Mouse (Mus musculus): ENCODE data around the gene Agpat1.

Agpat1 gene

DNA sequence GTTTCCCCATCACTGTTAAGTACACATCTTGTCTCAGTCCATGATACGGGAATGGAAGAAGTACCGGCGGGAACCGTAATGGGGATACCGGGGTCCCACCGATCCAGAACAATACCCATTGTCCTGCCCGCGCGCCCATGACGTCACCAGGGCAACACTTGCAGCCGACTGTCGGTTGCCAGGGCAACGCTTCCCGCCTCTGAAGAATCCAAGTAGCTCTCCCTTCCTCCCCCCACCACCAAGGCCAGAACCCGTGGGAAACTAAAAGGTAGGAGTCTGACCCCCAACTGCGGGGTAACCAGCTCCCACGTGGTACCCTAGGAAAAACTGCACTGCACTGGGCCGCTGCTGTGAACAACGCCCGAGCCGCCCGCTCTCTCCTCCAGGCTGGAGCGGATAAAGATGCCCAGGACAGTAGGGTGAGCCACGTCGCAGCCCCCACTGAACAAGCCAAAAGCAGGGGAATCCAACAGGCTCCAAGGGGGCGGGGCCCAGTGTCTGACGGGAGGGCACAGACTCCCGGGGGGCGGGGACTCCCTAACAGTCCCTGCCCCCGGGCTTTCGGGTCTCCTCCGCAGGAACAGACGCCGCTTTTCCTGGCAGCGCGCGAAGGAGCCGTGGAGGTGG, 17.2 kb upstream of the Agpat1 start:
- peak; percentile 96 for DNase-seq (ENCODE audit: low spot score)

DNA sequence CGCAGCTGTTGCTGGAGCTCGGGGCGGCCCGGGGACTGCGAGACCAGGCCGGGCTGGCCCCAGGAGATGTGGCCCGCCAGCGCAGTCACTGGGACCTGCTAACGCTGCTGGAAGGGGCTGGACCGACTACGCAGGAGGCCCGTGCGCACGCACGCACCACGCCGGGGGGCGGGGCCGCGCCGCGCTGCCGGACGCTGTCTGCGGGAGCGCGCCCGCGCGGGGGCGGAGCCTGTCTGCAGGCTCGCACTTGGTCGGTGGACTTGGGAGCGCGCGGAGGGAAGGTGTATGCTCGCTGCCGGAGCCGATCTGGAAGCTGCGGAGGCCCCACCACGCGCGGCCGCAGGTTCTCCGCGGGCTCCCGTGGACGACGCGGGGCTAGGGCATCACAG, 16.6 kb upstream of the Agpat1 start:
- DNase-seq (ENCODE audit: low spot score), result peak; percentile 98

DNA sequence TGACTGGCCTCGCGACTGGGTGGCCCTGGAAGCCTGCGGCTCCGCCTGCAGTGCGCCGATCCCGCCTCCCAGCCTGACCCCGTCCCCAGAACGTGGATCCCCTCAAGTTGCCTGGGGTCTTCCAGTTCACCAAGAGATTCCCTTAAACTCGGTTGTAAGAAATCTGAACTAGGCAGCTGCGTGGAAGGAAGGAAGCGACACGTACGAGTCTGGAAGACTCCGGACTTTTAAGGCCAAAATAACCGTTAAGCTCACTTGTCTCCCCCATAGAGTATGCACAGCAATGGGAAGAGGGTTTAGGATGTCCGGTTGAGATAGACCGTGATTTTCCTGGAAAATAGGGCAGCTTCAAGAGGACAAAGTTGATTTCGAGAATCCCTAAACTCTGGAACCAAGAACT, 16.2 kb upstream of the Agpat1 start:
- no peak for DNase-seq (ENCODE audit: low spot score)

DNA sequence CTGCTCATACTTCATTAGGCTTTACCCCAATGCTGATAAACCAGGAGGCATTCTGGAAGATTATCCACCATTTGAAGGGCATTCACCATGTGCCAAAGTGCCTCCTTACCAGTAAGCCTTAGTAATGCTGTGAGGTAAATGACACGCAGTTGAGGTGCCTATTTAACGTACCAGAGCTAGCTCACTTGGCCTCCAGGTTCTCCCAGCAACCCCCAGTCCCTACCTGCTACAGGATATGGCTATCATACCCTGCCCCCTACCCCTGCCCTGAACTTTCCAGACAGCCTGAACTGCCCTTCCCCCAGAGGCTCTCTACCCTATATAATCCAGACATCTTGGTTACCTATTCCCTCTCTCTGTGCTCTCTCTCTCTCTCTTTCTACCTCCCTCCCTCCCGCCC, 15.3 kb upstream of the Agpat1 start:
- DNase-seq (ENCODE audit: low spot score), result no peak

DNA sequence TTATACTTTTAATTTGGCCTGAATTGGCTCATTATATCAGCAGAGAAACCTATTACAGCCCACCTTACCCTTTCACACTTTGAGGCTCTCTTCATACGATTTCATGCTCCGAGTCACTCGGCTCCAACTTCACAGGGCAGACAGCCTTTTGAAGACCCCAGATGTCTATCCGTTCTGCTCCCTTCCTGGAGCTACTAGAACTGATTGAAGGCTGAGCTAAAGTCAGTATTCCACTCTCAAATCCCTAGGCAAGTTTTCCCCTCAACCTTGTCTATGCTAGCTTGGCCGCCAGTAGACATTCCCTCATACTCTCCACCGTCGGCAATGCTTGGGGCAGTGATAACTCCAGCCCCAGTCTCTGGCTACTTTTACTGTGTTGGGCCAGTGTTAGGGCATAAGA, 14.9 kb upstream of the Agpat1 start:
- DNase-seq (ENCODE audit: low spot score), result no peak

DNA sequence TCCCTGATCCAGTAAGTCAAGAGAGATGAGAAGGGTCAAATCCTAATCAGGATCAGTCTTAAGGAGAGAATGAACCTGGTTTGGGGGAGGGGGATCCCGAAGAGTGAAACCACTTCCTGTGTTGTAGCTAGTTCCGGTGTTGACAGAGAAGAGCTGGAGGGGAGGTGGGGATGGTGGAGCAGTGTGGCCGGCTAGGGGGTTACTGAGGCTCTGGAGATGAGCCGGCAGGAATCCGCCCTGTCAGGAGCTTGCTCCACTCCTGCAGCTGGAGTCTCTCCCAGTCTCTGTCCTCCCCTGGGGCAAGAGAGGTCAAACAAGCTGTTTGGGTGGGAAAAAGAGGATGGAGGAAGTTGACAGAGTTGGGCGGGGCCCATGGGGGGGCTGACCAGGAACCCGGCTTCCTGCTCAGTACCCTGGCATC, 14.4 kb upstream of the Agpat1 start, which contains the start of gene Gpsm3:
TSS of gene Gpsm3 (plus strand) at position 126 of the 421 bp plus-strand sequence.
- peak; percentile 80 for DNase-seq (ENCODE audit: low spot score)

DNA sequence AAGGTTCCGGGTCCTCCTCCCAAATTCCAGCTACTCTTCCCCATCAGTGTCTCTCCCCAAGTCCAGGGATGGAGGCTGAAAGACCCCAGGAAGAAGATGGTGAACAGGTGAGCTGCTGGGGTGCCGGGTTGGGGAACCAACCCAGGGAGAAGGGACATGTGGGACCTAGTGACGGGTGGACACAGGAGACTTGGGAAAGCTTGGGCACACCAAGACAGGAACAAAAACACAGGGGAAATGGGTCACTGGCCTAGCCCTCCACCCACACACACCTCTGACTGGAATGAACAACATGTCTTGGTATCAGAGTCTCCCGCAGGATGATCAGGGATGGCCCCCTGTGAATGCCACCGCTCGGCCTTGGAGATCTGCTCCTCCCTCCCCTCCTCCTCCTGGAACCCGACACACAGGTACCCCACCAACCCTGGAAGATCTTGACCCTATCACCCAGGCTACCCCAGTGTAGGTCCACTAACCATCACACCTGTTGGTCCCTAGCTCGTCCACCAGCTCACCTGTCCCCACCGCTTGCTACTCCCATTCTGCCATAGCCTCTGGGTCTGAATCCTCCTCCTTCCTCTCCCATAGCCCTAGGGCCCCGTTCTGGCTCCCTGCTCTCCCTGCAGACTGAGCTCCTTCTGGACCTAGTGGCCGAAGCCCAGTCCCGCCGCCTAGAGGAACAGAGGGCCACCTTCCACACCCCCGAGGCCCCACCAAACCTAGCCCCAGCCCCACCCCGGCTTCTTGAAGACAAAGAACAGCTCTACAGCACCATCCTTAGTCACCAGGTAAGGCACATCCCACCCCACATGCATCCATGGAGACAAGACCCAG, 13.7 kb upstream of the Agpat1 start:
- DNase-seq (ENCODE audit: low spot score), result peak; percentile 51

DNA sequence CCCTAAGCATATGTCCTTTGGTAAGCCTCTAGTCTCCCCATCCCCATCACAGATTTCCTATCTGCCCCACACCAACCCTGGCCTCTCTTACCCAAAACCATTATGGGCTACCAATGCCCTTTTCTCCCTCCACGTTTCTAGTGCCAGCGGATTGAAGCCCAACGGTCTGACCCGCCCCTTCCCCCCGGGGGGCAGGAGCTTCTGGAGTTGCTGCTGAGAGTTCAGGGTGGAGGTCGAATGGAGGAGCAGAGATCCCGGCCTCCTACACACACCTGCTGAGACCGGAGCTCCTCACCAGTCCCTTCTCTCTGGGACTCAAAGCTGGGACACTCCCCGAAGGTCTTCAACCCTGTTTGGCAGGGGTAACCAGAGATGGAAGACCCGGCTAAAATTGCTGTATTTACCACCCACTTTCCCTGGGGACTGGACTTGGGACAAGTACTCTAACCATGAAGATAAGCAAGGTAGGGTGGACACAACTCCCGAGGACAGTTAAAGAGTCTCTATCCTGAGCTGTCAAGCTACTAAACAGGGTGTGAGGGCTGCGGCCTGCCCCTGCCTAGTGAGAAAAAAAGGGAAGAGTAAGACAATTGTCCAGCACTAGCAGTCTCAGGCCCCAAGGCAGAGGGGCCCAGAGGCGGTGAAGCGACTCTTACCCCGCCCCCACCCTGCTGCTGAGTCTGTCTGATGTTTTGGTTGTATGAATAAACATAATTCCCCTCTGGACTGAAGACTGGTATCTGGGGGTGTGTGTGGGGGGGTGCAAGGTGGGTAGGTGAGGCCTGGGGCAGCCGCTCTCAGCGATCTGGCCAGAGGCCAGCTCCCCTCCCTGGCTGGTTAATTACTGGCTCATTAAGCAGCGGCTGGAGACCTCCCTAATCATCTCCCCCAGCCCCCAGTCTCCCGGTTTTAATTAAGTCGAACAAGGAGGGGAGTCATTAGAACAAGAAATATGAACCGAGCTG, 12.8 kb upstream of the Agpat1 start, which contains the start of gene Pbx2:
TSS of gene Pbx2 (plus strand) at position 238 of the 965 bp plus-strand sequence.
- DNase-seq (ENCODE audit: low spot score), result no peak

DNA sequence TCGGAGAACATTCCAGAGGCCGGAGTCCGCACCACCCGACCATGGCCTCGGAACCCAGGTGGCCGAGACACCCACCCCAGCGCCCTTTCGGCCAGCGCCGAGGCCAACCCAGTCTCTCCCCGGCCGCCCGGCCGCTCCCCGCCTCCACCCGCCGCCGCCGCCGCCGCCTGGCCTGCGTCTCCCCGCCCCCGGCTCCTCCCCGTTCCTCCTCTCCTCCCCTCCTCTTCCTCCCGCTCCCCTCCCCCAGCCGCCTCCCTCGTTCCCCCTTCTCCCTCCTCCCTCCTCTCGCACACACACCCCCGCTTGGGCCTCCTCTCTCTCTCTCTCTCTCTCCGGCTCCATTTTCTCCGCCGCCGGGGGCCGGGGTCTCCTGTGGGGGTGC, 12.1 kb upstream of the Agpat1 start:
- peak; percentile 98 for DNase-seq (ENCODE audit: low spot score)

DNA sequence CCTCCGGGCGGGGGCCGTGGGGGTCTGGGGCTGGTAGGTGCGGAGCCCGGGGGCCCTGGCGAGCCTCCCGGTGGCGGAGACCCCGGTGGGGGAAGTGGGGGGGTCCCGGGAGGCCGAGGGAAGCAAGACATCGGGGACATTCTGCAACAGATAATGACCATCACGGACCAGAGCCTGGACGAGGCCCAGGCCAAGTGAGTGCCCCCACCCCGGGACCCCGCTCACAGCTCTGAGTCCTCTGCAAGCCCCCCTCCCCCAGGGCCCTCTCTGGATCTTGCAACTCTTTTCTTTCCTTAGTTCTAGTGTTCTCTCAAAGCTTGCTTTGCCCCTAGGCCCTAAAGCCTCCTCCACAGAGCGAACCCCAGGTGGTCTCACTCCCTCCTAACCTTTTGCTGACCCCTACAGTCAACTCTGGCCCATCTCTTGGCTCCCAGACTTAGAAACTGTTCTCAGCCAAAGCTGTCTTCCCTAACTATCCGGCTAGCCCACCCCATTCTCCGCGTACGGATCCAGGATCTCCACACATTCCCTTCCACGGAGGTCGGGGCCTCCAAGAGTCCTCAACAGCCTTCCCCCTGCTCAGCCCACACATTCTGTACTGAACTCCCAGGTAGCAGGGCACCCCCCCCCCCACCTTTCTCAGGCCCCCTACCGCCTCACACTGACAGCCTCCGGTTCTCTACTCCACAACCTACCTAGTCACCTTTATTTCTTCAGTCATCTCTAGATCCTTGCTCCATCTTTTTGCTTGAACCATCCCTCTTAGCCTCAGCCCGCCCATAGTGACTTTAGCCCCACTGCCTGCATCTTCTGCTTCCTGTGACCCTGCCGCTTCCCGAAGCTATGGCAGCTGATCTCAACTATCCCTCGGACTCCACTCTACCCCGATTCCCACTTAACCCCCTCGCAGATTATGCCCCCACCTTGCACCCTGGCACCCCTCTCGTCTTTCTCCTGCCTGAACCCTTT, 11.2 kb upstream of the Agpat1 start:
- no peak for DNase-seq (ENCODE audit: low spot score)

DNA sequence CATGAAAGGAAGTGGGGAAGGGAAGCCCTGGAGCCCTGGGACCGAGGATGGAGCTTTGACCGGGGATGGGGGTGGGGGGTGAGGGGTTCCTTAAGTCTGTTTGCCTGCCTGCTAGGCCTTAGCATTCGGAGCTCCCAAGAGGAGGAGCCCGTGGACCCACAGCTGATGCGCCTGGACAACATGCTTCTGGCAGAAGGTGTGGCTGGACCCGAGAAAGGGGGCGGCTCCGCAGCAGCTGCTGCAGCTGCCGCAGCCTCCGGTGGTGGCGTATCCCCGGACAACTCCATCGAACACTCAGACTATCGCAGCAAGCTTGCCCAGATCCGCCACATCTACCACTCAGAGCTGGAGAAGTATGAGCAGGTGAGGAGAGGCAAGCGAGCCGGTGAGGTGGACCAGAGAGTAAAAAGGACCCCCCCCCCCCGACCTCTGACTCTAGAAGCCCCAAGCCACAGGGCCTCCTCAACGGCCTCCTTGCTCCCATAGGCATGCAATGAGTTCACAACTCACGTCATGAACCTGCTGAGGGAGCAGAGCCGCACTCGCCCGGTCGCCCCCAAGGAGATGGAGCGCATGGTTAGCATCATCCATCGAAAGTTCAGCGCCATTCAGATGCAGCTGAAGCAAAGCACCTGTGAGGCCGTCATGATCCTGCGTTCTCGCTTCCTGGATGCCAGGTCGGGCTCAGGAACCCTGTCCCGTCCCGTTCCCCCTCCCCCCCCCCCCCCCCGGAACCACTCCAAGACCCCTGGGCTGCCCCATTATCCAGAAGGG, 10.1 kb upstream of the Agpat1 start:
- DNase-seq (ENCODE audit: low spot score), result no peak

DNA sequence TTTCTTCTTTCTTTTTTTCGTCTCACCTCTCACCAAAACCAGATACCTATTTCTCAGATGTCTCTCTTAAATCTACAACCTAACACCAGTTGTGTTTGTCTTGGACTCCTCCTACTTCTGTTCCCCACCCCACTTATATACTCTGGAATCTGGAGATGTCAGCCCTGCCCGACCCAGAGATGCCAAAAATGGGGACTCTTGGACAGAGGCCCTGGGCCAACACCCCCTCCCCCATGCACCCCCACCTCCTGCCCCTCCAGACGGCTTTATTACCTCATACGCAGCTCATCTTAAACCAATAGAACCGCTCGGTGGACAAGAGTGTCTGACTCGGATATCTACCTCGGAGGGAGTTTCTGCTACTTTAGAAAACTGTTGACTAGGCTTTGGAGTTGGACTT, 8.0 kb upstream of the Agpat1 start:
- DNase-seq (ENCODE audit: low spot score), result no peak

DNA sequence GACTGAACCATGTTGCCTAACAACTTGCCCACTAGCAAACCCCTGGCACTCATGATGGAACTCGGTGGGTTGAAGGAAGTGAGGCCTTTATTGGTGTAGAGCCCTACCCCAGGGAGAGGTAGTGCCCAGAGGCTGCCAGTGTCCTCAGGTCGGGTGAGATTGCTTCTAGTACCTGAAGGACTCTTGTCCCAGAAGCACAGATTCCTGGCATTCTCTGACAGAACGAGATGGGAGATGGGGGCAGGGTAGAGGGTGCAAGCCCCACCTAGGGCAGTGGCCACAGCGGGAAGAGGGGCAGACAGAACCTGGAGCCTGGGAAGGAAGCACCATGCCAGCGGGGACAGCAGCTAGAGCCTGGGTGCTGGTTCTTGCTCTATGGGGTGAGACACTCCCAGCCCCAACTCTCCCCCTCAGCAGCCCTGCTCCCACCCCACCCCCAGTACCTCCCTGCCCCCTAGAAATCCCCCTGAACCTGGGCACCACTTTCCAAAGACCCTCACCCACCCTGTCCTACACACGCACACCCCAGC, 6.4 kb upstream of the Agpat1 start, which contains the start of gene Ager:
TSS of gene Ager (plus strand) at position 297 of the 530 bp plus-strand sequence.
- no peak for DNase-seq (ENCODE audit: low spot score)

DNA sequence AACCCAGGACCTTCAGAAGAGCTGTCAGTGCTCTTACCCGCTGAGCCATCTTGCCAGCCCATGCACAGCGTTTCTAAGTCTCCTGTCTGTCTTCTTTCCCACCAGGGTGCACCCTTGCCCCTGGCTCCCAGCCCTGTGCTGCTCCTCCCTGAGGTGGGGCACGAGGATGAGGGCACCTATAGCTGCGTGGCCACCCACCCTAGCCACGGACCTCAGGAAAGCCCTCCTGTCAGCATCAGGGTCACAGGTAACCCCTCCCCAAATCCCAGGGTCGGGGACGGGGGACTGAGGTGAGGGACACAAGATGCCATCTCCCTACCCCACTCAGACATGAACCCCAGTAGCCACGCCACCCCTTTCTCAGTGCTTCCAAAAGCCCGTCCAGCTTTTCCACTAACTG, 4.2 kb upstream of the Agpat1 start:
- DNase-seq (ENCODE audit: low spot score), result no peak

DNA sequence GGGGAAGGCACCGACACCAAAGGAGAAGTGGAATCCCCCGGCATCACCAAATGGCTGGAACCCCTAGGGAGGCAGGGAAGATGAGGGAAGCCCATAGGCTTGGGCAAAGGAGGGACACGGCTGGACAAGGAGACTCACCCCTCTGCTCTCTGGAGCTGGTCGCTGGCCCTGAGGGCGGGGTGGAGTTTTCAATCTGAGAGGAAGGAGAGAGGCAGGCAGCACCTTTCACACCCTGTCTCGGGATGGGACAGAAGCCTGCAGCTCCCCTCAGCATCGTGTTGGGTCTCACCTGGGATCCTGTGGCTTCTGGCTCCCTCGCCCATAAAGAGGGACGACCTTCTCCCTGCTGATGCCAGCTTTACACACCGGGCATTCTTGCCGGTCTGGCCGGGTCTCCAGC, 2.3 kb upstream of the Agpat1 start:
- no peak for DNase-seq (ENCODE audit: low spot score)

DNA sequence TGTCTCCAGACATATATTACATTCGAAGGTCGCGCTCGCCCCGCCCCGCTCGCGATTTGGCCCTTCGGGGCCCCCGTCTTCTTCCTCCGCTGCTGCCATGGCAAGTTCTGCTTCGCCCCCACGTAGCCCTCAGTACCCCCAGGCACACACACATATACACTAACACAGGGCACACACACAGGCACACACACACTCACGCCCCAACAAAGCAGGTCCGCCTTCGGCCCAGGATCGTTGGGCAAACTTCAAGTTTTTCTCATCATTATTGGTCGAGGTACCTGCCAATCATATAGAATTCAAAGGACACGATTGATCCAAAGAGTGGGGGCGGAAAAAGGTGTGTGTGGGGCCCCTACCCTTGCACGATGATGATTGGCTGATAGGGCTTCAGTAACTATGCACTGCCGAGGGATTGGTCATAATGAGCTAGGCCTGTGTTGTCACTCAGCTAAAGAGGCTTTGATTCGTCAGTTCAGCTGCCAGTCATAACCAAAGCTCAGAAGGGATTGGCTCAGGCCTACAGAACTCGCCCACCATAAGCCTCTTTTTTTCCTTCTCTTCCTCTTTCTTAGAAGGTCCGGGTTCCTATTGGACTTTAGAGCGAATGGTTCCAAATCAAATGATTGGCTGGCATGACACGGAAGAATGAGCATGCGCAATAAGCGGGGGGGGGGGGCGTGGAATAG, 544 bp upstream of the Agpat1 start, which contains the start of gene Rnf5:
TSS of gene Rnf5 (minus strand) at position 316 of the 686 bp plus-strand sequence.
- peak; percentile 98 for DNase-seq (ENCODE audit: low spot score)

DNA sequence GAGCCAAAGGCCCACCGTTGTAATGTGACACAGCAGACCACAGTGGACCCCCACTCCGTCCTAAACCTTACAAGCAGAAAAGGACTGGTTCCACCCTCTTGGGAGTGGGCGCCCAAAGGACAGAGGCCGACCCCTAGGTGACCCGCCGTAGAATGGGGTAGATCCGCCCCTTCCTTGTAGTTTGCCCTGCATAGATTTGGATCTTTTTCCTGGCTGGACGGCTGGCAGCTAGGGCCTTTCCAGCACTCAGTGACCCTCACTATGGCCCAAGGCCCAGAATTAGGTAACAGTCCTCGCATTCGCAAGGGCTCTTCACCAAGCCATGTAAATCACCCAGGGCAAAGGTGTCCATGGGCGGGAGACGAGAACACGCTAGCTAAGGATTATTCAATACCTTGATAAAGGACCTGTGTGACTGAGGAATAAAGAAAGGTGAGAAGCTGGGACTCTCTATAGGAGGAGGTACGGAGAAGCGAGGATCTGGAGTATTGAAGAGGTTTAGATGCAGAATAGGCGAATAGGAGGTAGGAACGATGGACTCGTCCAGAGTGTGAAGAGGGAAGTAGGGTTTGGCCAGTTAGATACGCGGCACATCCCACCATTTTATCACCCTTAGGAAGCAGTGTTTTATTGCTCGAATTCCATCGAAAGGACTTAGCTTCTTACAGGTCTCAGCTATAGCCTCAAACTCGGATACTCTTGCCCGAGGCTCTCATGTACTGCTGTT, 612 bp downstream of the Agpat1 start:
- peak; percentile 64 for DNase-seq (ENCODE audit: low spot score)

DNA sequence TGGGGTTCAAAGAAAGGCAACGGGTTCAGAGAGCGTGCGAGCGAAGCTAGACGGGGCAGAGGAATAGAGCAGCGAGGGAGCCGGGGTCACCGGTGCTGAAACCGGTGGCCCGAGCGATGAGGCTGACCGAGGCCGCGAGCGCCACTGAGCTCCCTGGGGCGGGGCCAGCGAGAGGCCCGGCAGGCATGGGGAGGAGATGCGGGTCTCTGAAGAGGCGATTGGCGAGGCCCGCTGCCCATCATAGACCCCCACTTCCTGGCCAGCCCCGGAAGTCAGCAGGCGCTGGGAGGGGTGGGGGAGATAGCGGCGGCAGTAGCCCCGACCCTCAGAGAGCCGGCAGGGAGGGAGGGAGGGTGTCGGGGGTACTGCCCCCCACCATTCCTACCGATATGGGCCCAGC, 1.5 kb downstream of the Agpat1 start:
- peak; percentile 98 for DNase-seq (ENCODE audit: low spot score)

Measured in testis, postnatal 10 days (tissue).